In the genomic region with DNA sequence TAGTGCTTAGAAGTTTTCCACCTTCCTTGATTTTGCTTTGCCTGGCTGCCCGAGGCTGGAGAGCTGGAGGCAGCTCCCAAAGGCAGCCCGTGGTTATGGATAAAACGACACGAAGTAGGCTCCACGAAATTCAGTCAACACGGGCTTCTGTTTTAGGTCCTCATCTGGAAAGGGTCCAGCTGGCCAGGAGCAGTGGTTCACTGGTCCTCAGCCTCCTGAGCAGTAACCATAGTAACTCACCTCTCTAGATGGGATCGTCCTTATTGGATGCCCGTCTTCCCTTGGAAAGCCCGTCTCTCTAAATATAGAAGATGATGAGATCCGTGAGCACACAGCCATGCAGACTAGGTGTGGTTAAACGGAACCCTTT, we compare ENCODE assay signal across 10 mouse cellular contexts. TPM values are rescaled to one million over a fixed set of nuclear protein-coding genes. Genes with fewer than 3 reads are reported as not detected.
DNase-seq lines count a peak whose midpoint lies in the region; ATAC-seq and TF ChIP-seq lines count a peak whose summit lies in the region.
"Had no signal": no experiment of that assay in that cellular context is flagged by ENCODE, and none has a peak within 500 bp of the region (broad histone marks: within the 10 kb centered on the region; RNA-seq: fewer than 3 reads in every experiment).

No protein-coding gene starts in this region.

- no peak for TF ChIP-seq EP300 in heart, postnatal 0 days (IDR thresholded peaks at IDR 0.05; ENCODE audit: low read depth)

- DNase-seq in heart, adult 18-20 months = no peak
- DNase-seq in cerebellum, adult 9-11 months = peak; percentile 62
- DNase-seq in heart, postnatal 0 days (ENCODE audit: low spot score) = no peak
- no peak for DNase-seq in urinary bladder, postnatal 10 days (ENCODE audit: low spot score)
- DNase-seq in yolk sac, embryonic 10.5 days (ENCODE audit: low spot score) = no peak
- DNase-seq in adrenal gland, postnatal 36 days = no peak

- TF ChIP-seq CTCF in heart, postnatal 0 days (IDR thresholded peaks at IDR 0.05; ENCODE audit: low read depth) = no peak

- 8% methylated on average over 11 of the region's 11 CpGs for WGBS in heart, embryonic 15.5 days
- WGBS in heart, postnatal 0 days = 2% methylated on average over 11 of the region's 11 CpGs
- WGBS in limb, embryonic 15.5 days = 6% methylated on average over 11 of the region's 11 CpGs

- no peak for ATAC-seq in heart, embryonic 15.5 days (replicated peaks; ENCODE audit: insufficient number of reproducible peaks, insufficient read depth, low FRiP score, low read depth)
- no peak for ATAC-seq in heart, postnatal 0 days (ENCODE audit: insufficient read depth, low read depth)
- no peak for ATAC-seq in limb, embryonic 15.5 days (ENCODE audit: insufficient number of reproducible peaks, low FRiP score, low TSS enrichment, low read depth)

- peak overlapping the region; percentile 49 for H3K4me3 ChIP-seq in heart, embryonic 15.5 days
- H3K4me3 ChIP-seq in heart, postnatal 0 days (ENCODE audit: low read depth, low read length) = peak overlapping the region; percentile 40
- H3K4me3 ChIP-seq in limb, embryonic 15.5 days = peak overlapping the region; percentile 44
- H3K4me3 ChIP-seq: erythroblast, embryonic 14.5 days had no signal

- peak overlapping the region; percentile 85 for H3K4me2 ChIP-seq in heart, embryonic 15.5 days
- peak overlapping the region; percentile 71 for H3K4me2 ChIP-seq in heart, postnatal 0 days (ENCODE audit: low read depth, low read length)
- H3K4me2 ChIP-seq in limb, embryonic 15.5 days = peak overlapping the region; percentile 88

- H3K9ac ChIP-seq in heart, embryonic 15.5 days = no peak overlapping the region
- H3K9ac ChIP-seq in heart, postnatal 0 days (replicated peaks; ENCODE audit: low read depth, low read length) = no peak overlapping the region
- H3K9ac ChIP-seq in limb, embryonic 15.5 days = no peak overlapping the region

- H3K36me3 ChIP-seq in heart, embryonic 15.5 days = no peaks in the 10 kb centered on the region
- no peaks in the 10 kb centered on the region for H3K36me3 ChIP-seq in heart, postnatal 0 days (replicated peaks; ENCODE audit: control insufficient read depth, insufficient read depth, low read length)
- H3K36me3 ChIP-seq in limb, embryonic 15.5 days = no peaks in the 10 kb centered on the region

- H3K27ac ChIP-seq in heart, embryonic 15.5 days = no peak overlapping the region
- no peak overlapping the region for H3K27ac ChIP-seq in heart, postnatal 0 days (ENCODE audit: low read depth)
- no peak overlapping the region for H3K27ac ChIP-seq in limb, embryonic 15.5 days

- H3K4me1 ChIP-seq in heart, embryonic 15.5 days (replicated peaks) = peaks cover 10% of the 10 kb centered on the region
- H3K4me1 ChIP-seq in heart, postnatal 0 days (ENCODE audit: control insufficient read depth, insufficient read depth) = peaks cover 8% of the 10 kb centered on the region; the same call in 1 of the 2 replicates
- peaks cover 9% of the 10 kb centered on the region for H3K4me1 ChIP-seq in limb, embryonic 15.5 days

- H3K9me3 ChIP-seq in heart, embryonic 15.5 days (replicated peaks) = no peaks in the 10 kb centered on the region
- no peaks in the 10 kb centered on the region for H3K9me3 ChIP-seq in heart, postnatal 0 days (replicated peaks; ENCODE audit: control insufficient read depth, low read length)
- no peaks in the 10 kb centered on the region for H3K9me3 ChIP-seq in limb, embryonic 15.5 days

- peaks cover 54% of the 10 kb centered on the region for H3K27me3 ChIP-seq in heart, embryonic 15.5 days
- peaks cover 37% of the 10 kb centered on the region for H3K27me3 ChIP-seq in heart, postnatal 0 days (ENCODE audit: control insufficient read depth, insufficient read depth, low read length)
- H3K27me3 ChIP-seq in limb, embryonic 15.5 days = peaks cover 36% of the 10 kb centered on the region
- H3K27me3 ChIP-seq: CH12.LX had no signal

RNA-seq across cellular contexts. Expression of gene Gm11042, which starts 31.5 kb away (rescaled TPM):
- polyA plus RNA-seq in heart, embryonic 15.5 days (2015; fragmentation: Nextera tagmentation; extraction: Ambion mirVana) = not detected in 2 replicates
- not detected for total RNA-seq in heart, adult 18-20 months (2021)
- not detected in 2 replicates for total RNA-seq in heart, postnatal 0 days (2014; rRNA removed; ENCODE audit: low replicate concordance)
- polyA plus RNA-seq in heart, postnatal 0 days (2015; fragmentation: Nextera tagmentation; extraction: Ambion mirVana) = not detected in 2 replicates
- polyA plus RNA-seq in limb, embryonic 15.5 days (2015; fragmentation: Nextera tagmentation; extraction: Ambion mirVana) = not detected in 2 replicates
- not detected for total RNA-seq in adrenal gland, postnatal 36 days (2021)
- total RNA-seq: CH12.LX had no signal
- polyA plus RNA-seq: erythroblast, embryonic 14.5 days had no signal
